Mouse (Mus musculus): ENCODE data around the gene Cnnm4. TPM values are rescaled to one million over a fixed set of nuclear protein-coding genes. Genes with fewer than 3 reads are reported as not detected.
A peak's percentile ranks its signal among the peaks of the same experiment; 100 is the strongest.

Gene Cnnm4
- polyA plus RNA-seq, 1 experiment from 2014 or later, result 9.3 TPM

DNA sequence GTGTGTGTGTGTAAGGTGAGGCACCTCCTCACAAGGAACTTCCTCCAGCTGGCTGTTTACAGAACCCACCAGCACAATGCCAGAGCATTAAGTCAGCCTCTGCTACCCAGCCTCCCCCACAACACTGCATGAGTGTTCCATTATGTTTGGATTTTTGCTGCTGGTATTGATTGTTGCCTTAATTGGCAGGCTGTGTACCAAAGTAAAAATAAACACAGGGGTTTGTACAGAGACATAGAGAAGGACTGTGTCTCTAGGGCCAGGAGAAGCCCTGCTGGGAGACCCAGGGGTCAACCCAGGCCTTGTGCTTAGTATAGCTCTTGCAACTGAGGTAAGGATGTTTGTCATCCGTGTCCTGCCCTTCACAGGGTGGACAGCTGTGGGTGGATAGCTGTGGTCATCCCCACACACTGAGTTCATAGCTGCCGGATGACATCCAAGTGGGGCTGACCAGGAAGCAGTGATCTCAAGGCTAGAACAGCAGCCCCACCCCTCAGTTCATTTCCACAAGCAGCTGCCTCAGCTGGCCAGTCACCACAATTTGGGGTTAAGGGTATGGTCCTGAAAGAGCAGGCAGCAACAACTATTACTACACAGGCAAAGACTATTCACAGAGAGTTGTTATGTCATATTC lies 1.5 kb upstream of the Cnnm4 start:
- H3K4me2 ChIP-seq (replicated peaks; ENCODE audit: low read depth, low read length), result no peak overlapping the region
- ATAC-seq (no peak), DNase-seq (ENCODE audit: low spot score) (peak; percentile 55)
- H3K4me1 ChIP-seq (ENCODE audit: insufficient read depth, low read depth, low read length), result peaks cover 23% of the 10 kb centered on the region
- no peaks in the 10 kb centered on the region for H3K36me3 ChIP-seq (ENCODE audit: insufficient read depth, low read length)
- no peak overlapping the region for H3K9ac ChIP-seq (replicated peaks; ENCODE audit: low read depth)
- WGBS, result 38% methylated on average over 2 of the region's 2 CpGs
- no peak overlapping the region for H3K27ac ChIP-seq (ENCODE audit: low read length)
- H3K27me3 ChIP-seq (replicated peaks; ENCODE audit: insufficient read depth, low read length), result no peaks in the 10 kb centered on the region
- H3K9me3 ChIP-seq (ENCODE audit: low read length), result no peaks in the 10 kb centered on the region
- no peak for TF ChIP-seq EP300 (IDR thresholded peaks at IDR 0.05)
- no peak for TF ChIP-seq CTCF (IDR thresholded peaks at IDR 0.05)
- no peak overlapping the region for H3K4me3 ChIP-seq (ENCODE audit: low read depth, low read length)

- no peak for TF ChIP-seq EP300 (IDR thresholded peaks at IDR 0.05)
- no peak for TF ChIP-seq CTCF (IDR thresholded peaks at IDR 0.05)
- peak overlapping the region; percentile 78; the same call in 1 of the 2 replicates for H3K27ac ChIP-seq (ENCODE audit: low read length)
- H3K4me1 ChIP-seq (ENCODE audit: insufficient read depth, low read depth, low read length), result peaks cover 27% of the 10 kb centered on the region
- no peaks in the 10 kb centered on the region for H3K27me3 ChIP-seq (replicated peaks; ENCODE audit: insufficient read depth, low read length)
- peak overlapping the region; percentile 50; the same call in 1 of the 2 replicates for H3K9ac ChIP-seq (replicated peaks; ENCODE audit: low read depth)
- peak overlapping the region; percentile 44 for H3K4me3 ChIP-seq (ENCODE audit: low read depth, low read length)
- peak overlapping the region; percentile 78 for H3K4me2 ChIP-seq (replicated peaks; ENCODE audit: low read depth, low read length)
- WGBS, result 12% methylated on average over 18 of the region's 18 CpGs
- no peaks in the 10 kb centered on the region for H3K36me3 ChIP-seq (ENCODE audit: insufficient read depth, low read length)
- DNase-seq (ENCODE audit: low spot score) (no peak), ATAC-seq (no peak)
- H3K9me3 ChIP-seq (ENCODE audit: low read length), result no peaks in the 10 kb centered on the region
These were observed 653 bp downstream of the Cnnm4 start for GRCm38 (mm10) chr1:36472106-36472440.

DNA sequence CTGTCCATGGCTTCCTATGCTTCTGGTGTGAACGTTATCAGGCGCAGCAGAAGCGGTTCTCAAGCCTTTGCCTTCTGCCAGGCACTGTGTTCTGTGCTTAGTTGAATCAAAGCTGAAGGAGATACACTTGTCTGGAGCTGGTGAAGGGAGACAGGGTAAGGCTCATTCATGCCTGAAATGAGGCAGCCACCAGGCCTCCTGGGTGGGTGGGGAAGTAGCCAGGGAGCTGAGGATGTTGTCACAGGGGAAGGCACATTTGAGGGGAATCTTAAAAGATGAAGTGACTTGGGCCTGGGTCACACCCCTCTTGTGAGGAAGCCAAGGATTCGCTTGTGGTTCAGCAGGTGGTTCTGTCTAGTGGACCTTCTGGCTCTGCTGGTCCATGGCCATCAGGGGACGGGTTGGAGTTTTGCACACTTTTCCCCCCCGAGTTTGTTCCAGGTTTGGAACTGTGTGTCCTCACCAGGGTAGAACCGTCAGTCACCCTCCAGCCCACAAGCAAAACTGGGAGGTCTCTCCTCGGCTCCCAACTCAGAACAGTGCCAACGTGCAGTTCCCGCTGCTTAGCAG lies 1.9 kb downstream of the Cnnm4 start:
- H3K27me3 ChIP-seq (replicated peaks; ENCODE audit: insufficient read depth, low read length), result no peaks in the 10 kb centered on the region
- TF ChIP-seq EP300 (IDR thresholded peaks at IDR 0.05), result no peak
- no peak for TF ChIP-seq CTCF (IDR thresholded peaks at IDR 0.05)
- H3K36me3 ChIP-seq (ENCODE audit: insufficient read depth, low read length), result no peaks in the 10 kb centered on the region
- peak overlapping the region; percentile 3; the same call in 1 of the 2 replicates for H3K4me3 ChIP-seq (ENCODE audit: low read depth, low read length)
- H3K4me1 ChIP-seq (ENCODE audit: insufficient read depth, low read depth, low read length), result peaks cover 32% of the 10 kb centered on the region
- no peaks in the 10 kb centered on the region for H3K9me3 ChIP-seq (ENCODE audit: low read length)
- no peak for DNase-seq (ENCODE audit: low spot score)
- ATAC-seq, result no peak
- no peak overlapping the region for H3K27ac ChIP-seq (ENCODE audit: low read length)
- peak overlapping the region; percentile 43 for H3K4me2 ChIP-seq (replicated peaks; ENCODE audit: low read depth, low read length)
- 48% methylated on average over 10 of the region's 10 CpGs for WGBS
- no peak overlapping the region for H3K9ac ChIP-seq (replicated peaks; ENCODE audit: low read depth)

- 38% methylated on average over 3 of the region's 3 CpGs for WGBS
- Histone ChIP-seq H3K4me2 (replicated peaks; ENCODE audit: low read depth, low read length) (peak overlapping the region; percentile 43), H3K27ac (ENCODE audit: low read length) (no peak overlapping the region), H3K9ac (replicated peaks; ENCODE audit: low read depth) (no peak overlapping the region), H3K4me1 (ENCODE audit: insufficient read depth, low read depth, low read length) (peaks cover 33% of the 10 kb centered on the region), H3K36me3 (ENCODE audit: insufficient read depth, low read length) (no peaks in the 10 kb centered on the region), H3K27me3 (replicated peaks; ENCODE audit: insufficient read depth, low read length) (no peaks in the 10 kb centered on the region), H3K4me3 (ENCODE audit: low read depth, low read length) (no peak overlapping the region), H3K9me3 (ENCODE audit: low read length) (no peaks in the 10 kb centered on the region)
- TF ChIP-seq CTCF (IDR thresholded peaks at IDR 0.05), result no peak
- no peak for TF ChIP-seq EP300 (IDR thresholded peaks at IDR 0.05)
- DNase-seq (ENCODE audit: low spot score) (no peak), ATAC-seq (no peak)
These were observed 3.2 kb downstream of the Cnnm4 start for GRCm38 (mm10) chr1:36474646-36475045.

DNA sequence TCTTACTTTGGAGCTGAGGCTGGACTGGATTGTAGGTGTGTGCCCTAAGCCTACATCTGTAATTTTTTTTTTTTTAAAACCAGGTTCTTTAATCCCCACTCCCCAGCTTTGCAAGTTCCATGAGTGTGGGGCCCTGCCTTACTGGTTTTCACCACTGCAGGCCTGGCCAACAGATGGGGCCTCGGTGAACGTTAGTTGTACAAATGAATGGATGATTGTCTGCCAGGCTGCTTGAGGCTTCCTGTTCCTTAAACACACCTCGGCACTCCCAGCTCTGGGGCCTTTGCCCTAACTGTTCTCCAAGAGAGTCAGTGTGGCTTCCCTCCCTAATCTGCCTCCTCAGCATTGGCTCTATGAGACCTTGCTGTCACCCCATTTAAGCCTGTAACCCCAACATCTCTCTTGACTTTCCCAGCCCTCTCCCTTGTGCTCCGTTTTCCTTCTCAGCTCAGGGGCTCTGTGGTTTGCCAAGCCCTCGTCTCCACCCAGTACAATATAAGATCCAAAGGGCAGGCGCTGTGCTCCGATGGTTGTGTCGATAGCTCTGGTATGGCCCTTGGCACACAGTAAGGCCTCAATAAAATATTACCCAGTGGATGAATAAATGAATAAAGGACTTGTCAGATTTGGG lies 4.2 kb downstream of the Cnnm4 start:
- DNase-seq (ENCODE audit: low spot score), result no peak
- Histone ChIP-seq H3K27me3 (replicated peaks; ENCODE audit: insufficient read depth, low read length) (no peaks in the 10 kb centered on the region), H3K27ac (ENCODE audit: low read length) (no peak overlapping the region), H3K4me3 (ENCODE audit: low read depth, low read length) (no peak overlapping the region), H3K36me3 (ENCODE audit: insufficient read depth, low read length) (no peaks in the 10 kb centered on the region), H3K9ac (replicated peaks; ENCODE audit: low read depth) (no peak overlapping the region), H3K4me1 (ENCODE audit: insufficient read depth, low read depth, low read length) (peaks cover 33% of the 10 kb centered on the region), H3K4me2 (replicated peaks; ENCODE audit: low read depth, low read length) (peak overlapping the region; percentile 32), H3K9me3 (ENCODE audit: low read length) (no peaks in the 10 kb centered on the region)
- ATAC-seq, result no peak
- WGBS, result 31% methylated on average over 8 of the region's 8 CpGs
- TF ChIP-seq EP300 (IDR thresholded peaks at IDR 0.05) (no peak), CTCF (IDR thresholded peaks at IDR 0.05) (no peak)

- 56% methylated on average over 7 of the region's 7 CpGs for WGBS
- Histone ChIP-seq H3K4me3 (ENCODE audit: low read depth, low read length) (no peak overlapping the region), H3K36me3 (ENCODE audit: insufficient read depth, low read length) (no peaks in the 10 kb centered on the region), H3K9me3 (ENCODE audit: low read length) (no peaks in the 10 kb centered on the region), H3K4me1 (ENCODE audit: insufficient read depth, low read depth, low read length) (peaks cover 33% of the 10 kb centered on the region), H3K27ac (ENCODE audit: low read length) (no peak overlapping the region), H3K9ac (replicated peaks; ENCODE audit: low read depth) (no peak overlapping the region), H3K4me2 (replicated peaks; ENCODE audit: low read depth, low read length) (0 out of 2 replicates have a peak overlapping the region, but pooled peaks have one; percentile 11), H3K27me3 (replicated peaks; ENCODE audit: insufficient read depth, low read length) (no peaks in the 10 kb centered on the region)
- ATAC-seq (no peak), DNase-seq (ENCODE audit: low spot score) (no peak)
- TF ChIP-seq EP300 (IDR thresholded peaks at IDR 0.05) (no peak), CTCF (IDR thresholded peaks at IDR 0.05) (no peak)
These were observed 5.0 kb downstream of the Cnnm4 start for GRCm38 (mm10) chr1:36476426-36476825.

Measured in lung, postnatal 0 days (tissue).